Mouse (Mus musculus): ENCODE measurements around the gene Dock9. TPM values are rescaled to one million over a fixed set of nuclear protein-coding genes. Genes with fewer than 3 reads are reported as not detected.

Gene Dock9
- total and polyA plus RNA-seq, 3 experiments = 19.8 to 25.7 (median 24.0) TPM

GRCm38 (mm10) chr14:121644302-121644701 is 153.3 kb downstream of the Dock9 start:
- intact Hi-C loops (cut with DNase I) = no loop called here
- WGBS = 71% methylated on average over 2 of the region's 2 CpGs

GRCm38 (mm10) chr14:121641271-121641670 is 156.4 kb downstream of the Dock9 start:
- no peak for DNase-seq
- TF ChIP-seq CTCF (IDR thresholded peaks at IDR 0.05) (no peak), POLR2A (IDR thresholded peaks at IDR 0.05; ENCODE audit: insufficient read depth, low read depth, low read length) (no peak), EP300 (IDR thresholded peaks at IDR 0.05; ENCODE audit: insufficient read depth, low read depth, low read length) (no peak)
- H3K79me2 ChIP-seq (replicated peaks; ENCODE audit: control insufficient read depth, insufficient read depth, low read length) = no peaks in the 10 kb centered on the region; the same call in 1 of the 2 replicates
- H3K9ac ChIP-seq (ENCODE audit: low read depth, low read length) = no peak overlapping the region
- peaks cover 12% of the 10 kb centered on the region for H3K36me3 ChIP-seq (ENCODE audit: control insufficient read depth, insufficient read depth, low read length)
- intact Hi-C loops (cut with DNase I) = no loop called here
- H3K27me3 ChIP-seq (ENCODE audit: control insufficient read depth, insufficient read depth, low read length) = no peaks in the 10 kb centered on the region
- no peak overlapping the region for H3K27ac ChIP-seq
- WGBS = 89% methylated on average over 7 of the region's 7 CpGs
- no peak overlapping the region for H3K4me3 ChIP-seq
- H3K4me1 ChIP-seq (ENCODE audit: control insufficient read depth, insufficient read depth, low read length) = peaks cover 6% of the 10 kb centered on the region

More at GRCm38 (mm10) chr14:121644302-121644701, 153.3 kb downstream of the Dock9 start:
- Histone ChIP-seq H3K27me3 (ENCODE audit: control insufficient read depth, insufficient read depth, low read length) (no peaks in the 10 kb centered on the region), H3K4me1 (ENCODE audit: control insufficient read depth, insufficient read depth, low read length) (peaks cover 16% of the 10 kb centered on the region), H3K27ac (no peak overlapping the region), H3K9ac (ENCODE audit: low read depth, low read length) (no peak overlapping the region), H3K79me2 (replicated peaks; ENCODE audit: control insufficient read depth, insufficient read depth, low read length) (no peaks in the 10 kb centered on the region), H3K36me3 (ENCODE audit: control insufficient read depth, insufficient read depth, low read length) (peaks cover 33% of the 10 kb centered on the region), H3K4me3 (no peak overlapping the region)
- DNase-seq = no peak
- TF ChIP-seq CTCF (IDR thresholded peaks at IDR 0.05) (no peak), EP300 (IDR thresholded peaks at IDR 0.05; ENCODE audit: insufficient read depth, low read depth, low read length) (no peak), POLR2A (IDR thresholded peaks at IDR 0.05; ENCODE audit: insufficient read depth, low read depth, low read length) (no peak)

- no peak overlapping the region for H3K27ac ChIP-seq
- H3K4me3 ChIP-seq = no peak overlapping the region
- intact Hi-C loops (cut with DNase I) = no loop called here
- no peak for TF ChIP-seq EP300 (IDR thresholded peaks at IDR 0.05; ENCODE audit: insufficient read depth, low read depth, low read length)
- no peak for TF ChIP-seq POLR2A (IDR thresholded peaks at IDR 0.05; ENCODE audit: insufficient read depth, low read depth, low read length)
- TF ChIP-seq CTCF (IDR thresholded peaks at IDR 0.05) = no peak
- H3K36me3 ChIP-seq (ENCODE audit: control insufficient read depth, insufficient read depth, low read length) = no peaks in the 10 kb centered on the region; the same call in 1 of the 2 replicates
- DNase-seq = peak; percentile 52 to 55
- H3K79me2 ChIP-seq (replicated peaks; ENCODE audit: control insufficient read depth, insufficient read depth, low read length) = no peaks in the 10 kb centered on the region; the same call in 1 of the 2 replicates
- H3K27me3 ChIP-seq (ENCODE audit: control insufficient read depth, insufficient read depth, low read length) = no peaks in the 10 kb centered on the region
- 49% methylated on average over 12 of the region's 12 CpGs for WGBS
- H3K9ac ChIP-seq (ENCODE audit: low read depth, low read length) = no peak overlapping the region
- H3K4me1 ChIP-seq (ENCODE audit: control insufficient read depth, insufficient read depth, low read length) = peaks cover 4% of the 10 kb centered on the region
Observed at GRCm38 (mm10) chr14:121636935-121637510, 160.6 kb downstream of the Dock9 start.

- TF ChIP-seq POLR2A (IDR thresholded peaks at IDR 0.05; ENCODE audit: insufficient read depth, low read depth, low read length) (no peak), CTCF (IDR thresholded peaks at IDR 0.05) (no peak), EP300 (IDR thresholded peaks at IDR 0.05; ENCODE audit: insufficient read depth, low read depth, low read length) (no peak)
- Histone ChIP-seq H3K79me2 (replicated peaks; ENCODE audit: control insufficient read depth, insufficient read depth, low read length) (no peaks in the 10 kb centered on the region; the same call in 1 of the 2 replicates), H3K4me1 (ENCODE audit: control insufficient read depth, insufficient read depth, low read length) (peaks cover 4% of the 10 kb centered on the region), H3K4me3 (no peak overlapping the region), H3K27ac (no peak overlapping the region), H3K9ac (ENCODE audit: low read depth, low read length) (no peak overlapping the region), H3K36me3 (ENCODE audit: control insufficient read depth, insufficient read depth, low read length) (no peaks in the 10 kb centered on the region; the same call in 1 of the 2 replicates), H3K27me3 (ENCODE audit: control insufficient read depth, insufficient read depth, low read length) (no peaks in the 10 kb centered on the region)
- 81% methylated on average over 11 of the region's 11 CpGs for WGBS
- peak in 1 of 2 experiments; percentile 38 for DNase-seq
- intact Hi-C loops (cut with DNase I) = no loop called here
Observed at GRCm38 (mm10) chr14:121634736-121635430, 162.8 kb downstream of the Dock9 start.

GRCm38 (mm10) chr14:121634093-121634735 is 163.4 kb downstream of the Dock9 start:
- no peak overlapping the region for H3K27ac ChIP-seq
- no peaks in the 10 kb centered on the region for H3K27me3 ChIP-seq (ENCODE audit: control insufficient read depth, insufficient read depth, low read length)
- no peaks in the 10 kb centered on the region; the same call in 1 of the 2 replicates for H3K79me2 ChIP-seq (replicated peaks; ENCODE audit: control insufficient read depth, insufficient read depth, low read length)
- 75% methylated on average over 14 of the region's 14 CpGs for WGBS
- TF ChIP-seq EP300 (IDR thresholded peaks at IDR 0.05; ENCODE audit: insufficient read depth, low read depth, low read length) (no peak), CTCF (IDR thresholded peaks at IDR 0.05) (peak; percentile 17; the same call in 1 of the 2 replicates)
- peaks cover 4% of the 10 kb centered on the region for H3K4me1 ChIP-seq (ENCODE audit: control insufficient read depth, insufficient read depth, low read length)
- H3K9ac ChIP-seq (ENCODE audit: low read depth, low read length) = no peak overlapping the region
- H3K4me3 ChIP-seq = no peak overlapping the region
- no peaks in the 10 kb centered on the region; the same call in 1 of the 2 replicates for H3K36me3 ChIP-seq (ENCODE audit: control insufficient read depth, insufficient read depth, low read length)
- no peak for DNase-seq
- intact Hi-C loops (cut with DNase I) = no loop called here
